Mouse (Mus musculus) heart, adult 2 months (tissue): ENCODE measurements around the gene Dtd1.

Experiments used
- CTCF ChIP-seq: fragments of 200-600 bp; IDR thresholded peaks from 2 replicates; pipeline ENCODE4 v1.8.1; 2022; ENCODE audit warnings: antibody characterized with exemption, mild to moderate bottlenecking, moderate library complexity
- POLR2A ChIP-seq: fragments of 200-500 bp; IDR thresholded peaks from 2 replicates; pipeline ENCODE4 v1.6.1; 2011; ENCODE audit warnings: mild to moderate bottlenecking, low read depth, low read length, control low read depth; ENCODE audit not compliant: insufficient read depth

DNA sequence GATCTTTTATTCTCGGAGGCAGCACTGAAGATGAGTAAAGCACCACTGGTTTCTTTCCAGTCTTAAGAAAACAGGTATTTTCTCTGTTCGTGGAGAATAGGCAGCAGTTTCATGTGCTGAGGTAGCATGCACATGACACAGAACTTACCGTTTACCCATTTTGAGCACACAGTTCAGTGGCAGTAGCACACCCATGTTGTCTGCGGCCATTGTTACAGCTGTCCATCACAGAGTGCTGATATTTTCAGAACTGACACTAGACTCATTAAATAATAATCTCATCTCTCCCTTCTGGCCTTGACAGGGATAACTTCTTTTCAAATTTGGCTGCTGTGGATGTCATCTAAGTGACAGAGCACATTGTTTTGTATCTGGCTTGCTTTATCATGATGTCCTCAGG, 47.5 kb downstream of the Dtd1 start:
- no peak for TF ChIP-seq CTCF
- TF ChIP-seq POLR2A: no peak
